Mouse (Mus musculus) lung, adult 18-20 months (tissue): ENCODE measurements around the gene Dmc1.
A peak's percentile ranks its signal among the peaks of the same experiment; 100 is the strongest.

Experiments
- DNase-seq, 2 experiments: peaks; one replicate each; pipeline ENCODE4 v3.0.0; 2022; ENCODE audit warnings: mixed read lengths in 2 of 2

Dmc1 gene

GRCm38 (mm10) chr15:79559649-79560048 lies 45.3 kb downstream of the Dmc1 start:
- DNase-seq, result no peak

- DNase-seq, result no peak
Observed at GRCm38 (mm10) chr15:79552566-79552965, 52.3 kb downstream of the Dmc1 start.

GRCm38 (mm10) chr15:79548226-79548625 lies 56.7 kb downstream of the Dmc1 start:
- DNase-seq, result no peak

- DNase-seq, result no peak
Observed at GRCm38 (mm10) chr15:79547289-79547820, 57.6 kb downstream of the Dmc1 start.

- peak; percentile 97 for DNase-seq
Observed at GRCm38 (mm10) chr15:79546410-79547288, 58.3 kb downstream of the Dmc1 start, which contains the start of gene Ddx17. TSS of gene Ddx17 (minus strand) at chr15:79546741.

GRCm38 (mm10) chr15:79545921-79546399 lies 58.9 kb downstream of the Dmc1 start:
- DNase-seq, result peak; percentile 71 to 73

GRCm38 (mm10) chr15:79545496-79545895 lies 59.4 kb downstream of the Dmc1 start:
- DNase-seq, result no peak

GRCm38 (mm10) chr15:79543968-79544367 lies 60.9 kb downstream of the Dmc1 start:
- DNase-seq, result peak in 1 of 2 experiments; percentile 28

GRCm38 (mm10) chr15:79533796-79534195 lies 71.1 kb downstream of the Dmc1 start:
- no peak for DNase-seq

GRCm38 (mm10) chr15:79529935-79530334 lies 75.0 kb downstream of the Dmc1 start:
- no peak for DNase-seq

- DNase-seq, result no peak
Observed at GRCm38 (mm10) chr15:79527991-79528639, 76.8 kb downstream of the Dmc1 start.

GRCm38 (mm10) chr15:79527192-79527591 lies 77.7 kb downstream of the Dmc1 start:
- no peak for DNase-seq

GRCm38 (mm10) chr15:79525979-79526768 lies 78.7 kb downstream of the Dmc1 start:
- no peak for DNase-seq

- no peak for DNase-seq
Observed at GRCm38 (mm10) chr15:79525564-79525963, 79.3 kb downstream of the Dmc1 start.

- DNase-seq, result no peak
Observed at GRCm38 (mm10) chr15:79519400-79520220, 85.3 kb downstream of the Dmc1 start.

GRCm38 (mm10) chr15:79518571-79518970 lies 86.3 kb downstream of the Dmc1 start:
- no peak for DNase-seq

- DNase-seq, result no peak
Observed at GRCm38 (mm10) chr15:79517710-79518109, 87.2 kb downstream of the Dmc1 start.

GRCm38 (mm10) chr15:79516171-79517096 lies 88.5 kb downstream of the Dmc1 start, which contains the start of gene Kdelr3:
TSS of gene Kdelr3 (plus strand) at chr15:79516411.
- DNase-seq, result peak; percentile 77 to 88

- no peak for DNase-seq
Observed at GRCm38 (mm10) chr15:79513940-79514339, 91.0 kb downstream of the Dmc1 start.

- peak; percentile 81 to 85 for DNase-seq
Observed at GRCm38 (mm10) chr15:79511553-79512320, 93.2 kb downstream of the Dmc1 start.
